Mouse (Mus musculus) adrenal gland, postnatal 4 days (tissue): Measurements from ENCODE around the gene Rad51b. TPM values are rescaled to one million over a fixed set of nuclear protein-coding genes. Genes with fewer than 3 reads are reported as not detected.

Source experiments
- DNase-seq, 2 experiments: peaks; one replicate each; pipeline ENCODE4 v3.0.0; 2021 to 2022; ENCODE audit warnings: low spot score in 2 of 2, mixed read lengths in 2 of 2
- total RNA-seq, 2 experiments: library from RNA; stranded (reverse); gene quantifications; 2 replicates each; pipeline ENCODE4 v1.2.3; 2021

Rad51b gene
- total RNA-seq, 2 experiments from 2014 or later = 3.1 TPM

GRCm38 (mm10) chr12:79633458-79634106, 336.5 kb downstream of the Rad51b start:
- no peak for DNase-seq

- no peak for DNase-seq
Observed at GRCm38 (mm10) chr12:79641570-79642285, 344.6 kb downstream of the Rad51b start.

GRCm38 (mm10) chr12:79642715-79643114, 345.6 kb downstream of the Rad51b start:
- DNase-seq = no peak

- no peak for DNase-seq
Observed at GRCm38 (mm10) chr12:79645656-79646055, 348.6 kb downstream of the Rad51b start.

GRCm38 (mm10) chr12:79646646-79647164, 349.6 kb downstream of the Rad51b start:
- no peak for DNase-seq

GRCm38 (mm10) chr12:79647382-79647781, 350.3 kb downstream of the Rad51b start:
- no peak for DNase-seq

- no peak for DNase-seq
Observed at GRCm38 (mm10) chr12:79647976-79648375, 350.9 kb downstream of the Rad51b start.

GRCm38 (mm10) chr12:79648812-79649700, 352.0 kb downstream of the Rad51b start:
- no peak for DNase-seq

- DNase-seq = no peak
Observed at GRCm38 (mm10) chr12:79649796-79650195, 352.7 kb downstream of the Rad51b start.

GRCm38 (mm10) chr12:79655138-79655537, 358.1 kb downstream of the Rad51b start:
- DNase-seq = no peak

GRCm38 (mm10) chr12:79658861-79659260, 361.8 kb downstream of the Rad51b start:
- no peak for DNase-seq

- DNase-seq = no peak
Observed at GRCm38 (mm10) chr12:79661270-79661669, 364.2 kb downstream of the Rad51b start.

- DNase-seq = no peak
Observed at GRCm38 (mm10) chr12:79663131-79663892, 366.2 kb downstream of the Rad51b start.

GRCm38 (mm10) chr12:79663893-79664574, 367.0 kb downstream of the Rad51b start:
- no peak for DNase-seq

GRCm38 (mm10) chr12:79674846-79675439, 377.9 kb downstream of the Rad51b start:
- DNase-seq = no peak

GRCm38 (mm10) chr12:79675440-79676176, 378.5 kb downstream of the Rad51b start:
- DNase-seq = no peak

GRCm38 (mm10) chr12:79676251-79676650, 379.2 kb downstream of the Rad51b start:
- DNase-seq = no peak

GRCm38 (mm10) chr12:79676896-79677295, 379.8 kb downstream of the Rad51b start:
- DNase-seq = no peak
